Mouse (Mus musculus): ENCODE results near the gene Rps23. TPM values are rescaled to one million over a fixed set of nuclear protein-coding genes. Genes with fewer than 3 reads are reported as not detected.
"Not testable (repeated sequence)": the region's sequence is repeated elsewhere in the genome, so short reads cannot be mapped to it uniquely, and the experiment has no call there.

Gene Rps23
- polyA plus RNA-seq, 1 experiment from 2014 or later: 81.0 TPM

DNA sequence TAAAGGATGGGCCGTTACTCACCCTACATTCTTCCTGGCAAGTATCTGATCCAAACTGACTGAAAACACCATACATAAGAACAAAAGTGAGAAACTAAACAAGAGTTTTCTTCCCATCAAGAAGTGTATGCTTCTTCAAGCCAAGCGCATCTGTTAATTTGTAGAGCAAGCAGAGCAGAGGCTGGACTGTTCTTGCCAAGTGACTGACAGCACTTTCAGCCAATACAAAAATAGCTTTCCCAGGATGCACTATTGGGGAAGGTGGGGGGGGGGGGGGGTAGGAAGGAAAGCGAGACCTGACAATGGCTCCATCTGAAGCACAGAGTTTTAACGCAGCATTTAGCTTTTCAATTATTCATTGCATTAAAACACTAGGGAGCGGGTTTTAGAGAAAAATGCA, 17.6 kb upstream of the Rps23 start, which contains the start of gene Atp6ap1l:
Atp6ap1l (minus strand) TSS at position 180 of the 400 bp plus-strand sequence.
- Histone ChIP-seq H3K36me3 (ENCODE audit: control insufficient read depth, insufficient read depth, low read length) (no peaks in the 10 kb centered on the region), H3K27me3 (ENCODE audit: control insufficient read depth, insufficient read depth, low read depth, low read length) (no peaks in the 10 kb centered on the region), H3K4me1 (ENCODE audit: control insufficient read depth, insufficient read depth, low read length) (no peaks in the 10 kb centered on the region), H3K9me3 (replicated peaks; ENCODE audit: control insufficient read depth, low read length, poor library complexity, severe bottlenecking) (no peaks in the 10 kb centered on the region), H3K4me2 (ENCODE audit: low read length) (no peak within 1 kb of the TSS), H3K9ac (ENCODE audit: low read depth, low read length) (no peak within 1 kb of the TSS), H3K27ac (ENCODE audit: low read length) (no peak within 1 kb of the TSS), H3K4me3 (ENCODE audit: low read depth, low read length) (no peak within 1 kb of the TSS)
- ATAC-seq: no peak
- 76% methylated on average over 5 of the region's 5 CpGs for WGBS

GRCm38 (mm10) chr13:90907376-90907775, 15.4 kb upstream of the Rps23 start:
- no peaks in the 10 kb centered on the region for H3K4me1 ChIP-seq (ENCODE audit: control insufficient read depth, insufficient read depth, low read length)
- no peaks in the 10 kb centered on the region for H3K9me3 ChIP-seq (replicated peaks; ENCODE audit: control insufficient read depth, low read length, poor library complexity, severe bottlenecking)
- no peak overlapping the region for H3K27ac ChIP-seq (ENCODE audit: low read length)
- no peak overlapping the region for H3K9ac ChIP-seq (ENCODE audit: low read depth, low read length)
- no peak for ATAC-seq
- no peak overlapping the region for H3K4me2 ChIP-seq (ENCODE audit: low read length)
- H3K27me3 ChIP-seq (ENCODE audit: control insufficient read depth, insufficient read depth, low read depth, low read length): no peaks in the 10 kb centered on the region
- WGBS: 94% methylated on average over 12 of the region's 12 CpGs
- no peaks in the 10 kb centered on the region for H3K36me3 ChIP-seq (ENCODE audit: control insufficient read depth, insufficient read depth, low read length)
- no peak overlapping the region for H3K4me3 ChIP-seq (ENCODE audit: low read depth, low read length)

GRCm38 (mm10) chr13:90912760-90913674, 9.7 kb upstream of the Rps23 start:
- Histone ChIP-seq H3K4me1 (ENCODE audit: control insufficient read depth, insufficient read depth, low read length) (peaks cover 12% of the 10 kb centered on the region), H3K4me2 (ENCODE audit: low read length) (peak overlapping the region; percentile 23; the same call in 1 of the 2 replicates), H3K9me3 (replicated peaks; ENCODE audit: control insufficient read depth, low read length, poor library complexity, severe bottlenecking) (no peaks in the 10 kb centered on the region), H3K4me3 (ENCODE audit: low read depth, low read length) (no peak overlapping the region), H3K36me3 (ENCODE audit: control insufficient read depth, insufficient read depth, low read length) (no peaks in the 10 kb centered on the region), H3K9ac (ENCODE audit: low read depth, low read length) (no peak overlapping the region), H3K27ac (ENCODE audit: low read length) (peak overlapping the region; percentile 84), H3K27me3 (ENCODE audit: control insufficient read depth, insufficient read depth, low read depth, low read length) (no peaks in the 10 kb centered on the region)
- 32% methylated on average over 17 of the region's 17 CpGs for WGBS
- peak; percentile 82 for ATAC-seq

DNA sequence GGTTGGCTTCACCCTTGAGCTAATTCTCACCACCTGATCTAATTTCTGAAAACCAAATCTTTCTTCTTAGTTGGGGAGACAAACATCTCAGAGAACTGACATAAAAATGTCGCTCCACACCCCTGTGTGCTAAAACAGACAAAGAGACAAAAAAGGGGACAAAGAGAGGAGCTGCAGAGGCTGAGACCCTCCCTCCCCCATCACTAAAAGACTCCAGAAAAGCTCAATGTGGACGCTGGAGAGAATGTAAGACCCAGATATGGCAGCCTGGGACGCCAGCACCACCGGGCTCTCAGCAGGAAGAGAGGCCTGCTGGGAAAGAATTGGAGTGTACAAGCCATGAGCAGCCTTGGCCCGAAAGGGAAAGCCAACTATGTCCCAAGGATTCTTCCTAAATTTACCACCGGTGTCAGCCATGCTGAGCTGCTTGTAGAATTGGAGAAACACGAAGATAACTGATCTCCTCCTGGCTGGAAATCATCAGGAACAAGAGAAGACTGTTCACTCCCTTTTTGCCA, 9.0 kb upstream of the Rps23 start:
- Histone ChIP-seq H3K4me1 (ENCODE audit: control insufficient read depth, insufficient read depth, low read length) (peaks cover 12% of the 10 kb centered on the region), H3K4me2 (ENCODE audit: low read length) (peak overlapping the region; percentile 23; the same call in 1 of the 2 replicates), H3K27me3 (ENCODE audit: control insufficient read depth, insufficient read depth, low read depth, low read length) (no peaks in the 10 kb centered on the region), H3K9ac (ENCODE audit: low read depth, low read length) (no peak overlapping the region), H3K9me3 (replicated peaks; ENCODE audit: control insufficient read depth, low read length, poor library complexity, severe bottlenecking) (no peaks in the 10 kb centered on the region), H3K36me3 (ENCODE audit: control insufficient read depth, insufficient read depth, low read length) (no peaks in the 10 kb centered on the region), H3K27ac (ENCODE audit: low read length) (peak overlapping the region; percentile 84), H3K4me3 (ENCODE audit: low read depth, low read length) (no peak overlapping the region)
- WGBS: 35% methylated on average over 7 of the region's 7 CpGs
- ATAC-seq: peak; percentile 46

- Histone ChIP-seq H3K4me3 (ENCODE audit: low read depth, low read length) (no peak overlapping the region), H3K27ac (ENCODE audit: low read length) (peak overlapping the region; percentile 28; the same call in 1 of the 2 replicates), H3K27me3 (ENCODE audit: control insufficient read depth, insufficient read depth, low read depth, low read length) (no peaks in the 10 kb centered on the region), H3K9ac (ENCODE audit: low read depth, low read length) (no peak overlapping the region), H3K4me1 (ENCODE audit: control insufficient read depth, insufficient read depth, low read length) (peaks cover 12% of the 10 kb centered on the region), H3K9me3 (replicated peaks; ENCODE audit: control insufficient read depth, low read length, poor library complexity, severe bottlenecking) (no peaks in the 10 kb centered on the region), H3K4me2 (ENCODE audit: low read length) (no peak overlapping the region), H3K36me3 (ENCODE audit: control insufficient read depth, insufficient read depth, low read length) (no peaks in the 10 kb centered on the region)
- ATAC-seq: no peak
- WGBS: 90% methylated on average over 4 of the region's 4 CpGs
Measured at GRCm38 (mm10) chr13:90914721-90915120, 8.0 kb upstream of the Rps23 start.

DNA sequence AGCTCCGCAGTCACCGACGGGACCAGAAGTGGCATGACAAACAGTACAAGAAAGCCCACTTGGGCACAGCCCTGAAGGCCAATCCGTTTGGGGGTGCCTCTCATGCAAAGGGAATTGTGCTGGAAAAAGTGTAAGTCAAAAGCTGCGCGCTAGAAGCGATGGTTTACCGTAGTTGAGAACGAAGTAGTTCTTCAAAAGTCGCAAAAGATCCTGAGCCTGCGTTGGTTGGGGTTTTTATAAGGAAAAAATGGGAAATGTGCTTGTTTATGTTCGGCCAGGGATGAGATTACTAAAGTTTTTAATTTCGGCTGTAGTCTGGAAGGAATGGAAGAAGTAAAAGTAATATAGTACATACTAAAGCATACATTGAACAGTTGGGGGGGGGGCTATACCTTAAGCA, 859 bp downstream of the Rps23 start:
- H3K4me1 ChIP-seq (ENCODE audit: control insufficient read depth, insufficient read depth, low read length); ATAC-seq; H3K9me3 ChIP-seq (replicated peaks; ENCODE audit: control insufficient read depth, low read length, poor library complexity, severe bottlenecking); H3K27me3 ChIP-seq (ENCODE audit: control insufficient read depth, insufficient read depth, low read depth, low read length); H3K27ac ChIP-seq (ENCODE audit: low read length): not testable (repeated sequence)
- peaks cover 19% of the 10 kb centered on the region for H3K36me3 ChIP-seq (ENCODE audit: control insufficient read depth, insufficient read depth, low read length)
- peak overlapping the region; percentile 91 for H3K4me3 ChIP-seq (ENCODE audit: low read depth, low read length)
- peak overlapping the region; percentile 81 for H3K4me2 ChIP-seq (ENCODE audit: low read length)
- WGBS: under 1% methylated on average over 13 of the region's 13 CpGs
- peak overlapping the region; percentile 91 for H3K9ac ChIP-seq (ENCODE audit: low read depth, low read length)

GRCm38 (mm10) chr13:90924072-90924471, 1.3 kb downstream of the Rps23 start:
- ATAC-seq: no peak
- peaks cover 21% of the 10 kb centered on the region for H3K36me3 ChIP-seq (ENCODE audit: control insufficient read depth, insufficient read depth, low read length)
- H3K4me1 ChIP-seq (ENCODE audit: control insufficient read depth, insufficient read depth, low read length): peaks cover 6% of the 10 kb centered on the region
- H3K9me3 ChIP-seq (replicated peaks; ENCODE audit: control insufficient read depth, low read length, poor library complexity, severe bottlenecking): no peaks in the 10 kb centered on the region
- peak overlapping the region; percentile 91 for H3K4me3 ChIP-seq (ENCODE audit: low read depth, low read length)
- H3K9ac ChIP-seq (ENCODE audit: low read depth, low read length): peak overlapping the region; percentile 91
- H3K27ac ChIP-seq (ENCODE audit: low read length): no peak overlapping the region
- H3K4me2 ChIP-seq (ENCODE audit: low read length): peak overlapping the region; percentile 81
- 54% methylated on average over 9 of the region's 9 CpGs for WGBS
- no peaks in the 10 kb centered on the region for H3K27me3 ChIP-seq (ENCODE audit: control insufficient read depth, insufficient read depth, low read depth, low read length)

GRCm38 (mm10) chr13:90925191-90925590, 2.4 kb downstream of the Rps23 start:
- Histone ChIP-seq H3K9me3 (replicated peaks; ENCODE audit: control insufficient read depth, low read length, poor library complexity, severe bottlenecking) (no peaks in the 10 kb centered on the region), H3K4me2 (ENCODE audit: low read length) (no peak overlapping the region), H3K36me3 (ENCODE audit: control insufficient read depth, insufficient read depth, low read length) (peaks cover 21% of the 10 kb centered on the region), H3K27ac (ENCODE audit: low read length) (no peak overlapping the region), H3K4me3 (ENCODE audit: low read depth, low read length) (no peak overlapping the region), H3K4me1 (ENCODE audit: control insufficient read depth, insufficient read depth, low read length) (peaks cover 6% of the 10 kb centered on the region), H3K9ac (ENCODE audit: low read depth, low read length) (no peak overlapping the region), H3K27me3 (ENCODE audit: control insufficient read depth, insufficient read depth, low read depth, low read length) (no peaks in the 10 kb centered on the region)
- no peak for ATAC-seq
- 94% methylated on average over 5 of the region's 5 CpGs for whole genome bisulfite sequencing

- Histone ChIP-seq H3K9ac (ENCODE audit: low read depth, low read length) (no peak overlapping the region), H3K36me3 (ENCODE audit: control insufficient read depth, insufficient read depth, low read length) (peaks cover 21% of the 10 kb centered on the region), H3K9me3 (replicated peaks; ENCODE audit: control insufficient read depth, low read length, poor library complexity, severe bottlenecking) (no peaks in the 10 kb centered on the region), H3K4me2 (ENCODE audit: low read length) (no peak overlapping the region), H3K27me3 (ENCODE audit: control insufficient read depth, insufficient read depth, low read depth, low read length) (no peaks in the 10 kb centered on the region), H3K27ac (ENCODE audit: low read length) (no peak overlapping the region), H3K4me3 (ENCODE audit: low read depth, low read length) (no peak overlapping the region), H3K4me1 (ENCODE audit: control insufficient read depth, insufficient read depth, low read length) (peaks cover 6% of the 10 kb centered on the region)
- no peak for ATAC-seq
- WGBS: 86% methylated on average over 7 of the region's 7 CpGs
Measured at GRCm38 (mm10) chr13:90926125-90926765, 3.5 kb downstream of the Rps23 start.

All from midbrain, embryonic 16.5 days (tissue).